Mouse (Mus musculus) limb, embryonic 12.5 days (tissue): ENCODE measurements around the gene Scml4. TPM values are rescaled to one million over a fixed set of nuclear protein-coding genes. Genes with fewer than 3 reads are reported as not detected.

ENCODE experiments used
- ATAC-seq: fragments of 200-750 bp; cut with Nextera tagmentation; 2 replicates; pipeline ENCODE4 v1.8.0; 2017; ENCODE audit warnings: low read depth, moderate TSS enrichment; ENCODE audit not compliant: insufficient number of reproducible peaks, insufficient read depth, low FRiP score, low TSS enrichment
- H3K27ac ChIP-seq: fragments of 300-500 bp; sonication (generic); 2 replicates; pipeline ENCODE4 v1.5.1; 2016; ENCODE audit warnings: mild to moderate bottlenecking, moderate library complexity
- H3K27me3 ChIP-seq: fragments of 300-500 bp; sonication (generic); 2 replicates; pipeline ENCODE4 v1.6.1; 2016; ENCODE audit warnings: mild to moderate bottlenecking, moderate library complexity
- H3K36me3 ChIP-seq: fragments of 300-500 bp; sonication (generic); 2 replicates; pipeline ENCODE4 v1.6.1; 2016; ENCODE audit warnings: mild to moderate bottlenecking, moderate library complexity
- H3K4me1 ChIP-seq: fragments of 300-500 bp; sonication (generic); replicated peaks from 2 replicates; pipeline ENCODE4 v1.6.1; 2016
- H3K4me2 ChIP-seq: fragments of 300-500 bp; sonication (generic); 2 replicates; pipeline ENCODE4 v1.6.1; 2016; ENCODE audit warnings: mild to moderate bottlenecking, moderate library complexity
- H3K4me3 ChIP-seq: fragments of 300-500 bp; sonication (generic); replicated peaks from 2 replicates; pipeline ENCODE4 v1.5.1; 2016; ENCODE audit warnings: mild to moderate bottlenecking
- H3K9ac ChIP-seq: fragments of 300-500 bp; sonication (generic); replicated peaks from 2 replicates; pipeline ENCODE4 v1.6.1; 2016; ENCODE audit warnings: mild to moderate bottlenecking, moderate library complexity
- H3K9me3 ChIP-seq: fragments of 300-500 bp; sonication (generic); 2 replicates; pipeline ENCODE4 v1.6.1; 2016; ENCODE audit warnings: mild to moderate bottlenecking, moderate library complexity
- WGBS: fragments of 180-500 bp; shearing (Covaris S2); methylation state at CpG from one replicate; pipeline ENCODE4 v1.1.7; 2016; 5-methylcytosine and 5-hydroxymethylcytosine counted together
- polyA plus RNA-seq: library from polyadenylated mRNA; unstranded; fragments of >200 nt; fragmentation: Nextera tagmentation; extraction: Ambion mirVana; gene quantifications from 2 replicates; pipeline ENCODE4 v1.2.1, GENCODE M21; 2016

Scml4 gene
- polyA plus RNA-seq, 1 experiment from 2014 or later: 0.89 TPM

GRCm38 (mm10) chr10:42879269-42879681 lies 19.1 kb downstream of the Scml4 start:
- H3K9ac ChIP-seq: no peak overlapping the region
- H3K4me2 ChIP-seq: no peak overlapping the region
- H3K36me3 ChIP-seq: no peaks in the 10 kb centered on the region
- no peaks in the 10 kb centered on the region for H3K27me3 ChIP-seq
- no peak overlapping the region for H3K4me3 ChIP-seq
- peaks cover 5% of the 10 kb centered on the region; the same call in 1 of the 2 replicates for H3K4me1 ChIP-seq
- no peak overlapping the region for H3K27ac ChIP-seq
- H3K9me3 ChIP-seq: no peaks in the 10 kb centered on the region
- WGBS: 75% methylated on average over 5 of the region's 5 CpGs
- ATAC-seq: no peak

- Histone ChIP-seq H3K9me3 (no peaks in the 10 kb centered on the region), H3K27ac (no peak overlapping the region), H3K27me3 (no peaks in the 10 kb centered on the region), H3K9ac (no peak overlapping the region), H3K4me1 (peaks cover 5% of the 10 kb centered on the region; the same call in 1 of the 2 replicates), H3K4me3 (no peak overlapping the region), H3K36me3 (no peaks in the 10 kb centered on the region), H3K4me2 (no peak overlapping the region)
- WGBS: 84% methylated on average over 5 of the region's 5 CpGs
- ATAC-seq: no peak
Observed at GRCm38 (mm10) chr10:42879682-42880081, 19.5 kb downstream of the Scml4 start.

DNA sequence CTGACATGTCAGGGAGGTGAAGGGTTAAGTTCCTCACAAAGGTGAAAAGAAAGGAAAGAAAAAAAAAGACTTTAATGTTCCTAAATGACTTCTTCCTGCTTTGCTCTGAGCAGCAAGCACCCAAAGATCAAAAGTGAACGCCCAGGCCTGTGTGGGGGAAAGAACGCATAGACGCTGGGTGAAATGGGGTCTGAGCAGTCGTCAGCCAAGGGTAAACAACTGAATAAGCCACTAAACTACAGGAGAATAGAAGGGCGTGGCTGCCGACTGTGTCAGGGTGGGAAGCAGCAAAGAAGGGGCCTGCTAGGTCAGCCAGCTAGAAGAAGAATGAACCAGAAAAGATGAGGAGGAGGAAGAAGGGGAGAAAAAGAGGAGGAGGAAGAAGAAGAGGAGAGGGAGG lies 26.9 kb downstream of the Scml4 start:
- Histone ChIP-seq H3K27ac (no peak overlapping the region), H3K36me3 (no peaks in the 10 kb centered on the region), H3K4me1 (no peaks in the 10 kb centered on the region; the same call in 1 of the 2 replicates), H3K9ac (no peak overlapping the region), H3K4me3 (no peak overlapping the region), H3K9me3 (no peaks in the 10 kb centered on the region), H3K27me3 (no peaks in the 10 kb centered on the region), H3K4me2 (no peak overlapping the region)
- ATAC-seq: no peak
- WGBS: 7% methylated on average over 6 of the region's 6 CpGs

DNA sequence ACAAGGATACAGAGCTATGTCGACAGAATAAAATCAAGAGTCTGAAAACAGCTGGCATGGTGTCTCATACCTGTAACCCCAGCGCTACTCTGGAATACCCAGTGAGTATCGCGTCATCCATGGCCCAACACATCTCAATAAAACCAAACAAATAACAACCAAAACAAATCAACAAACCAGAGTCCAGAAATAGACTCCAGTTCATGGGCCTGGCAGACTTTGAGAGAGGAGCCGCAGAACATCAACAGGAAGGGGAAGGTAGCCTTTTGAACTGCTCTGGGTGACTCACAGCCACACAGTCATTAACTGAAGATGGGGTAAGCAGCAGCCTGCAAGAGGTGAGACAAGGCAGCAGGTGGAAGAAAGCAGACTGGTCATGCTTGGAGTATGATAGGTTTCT lies 28.1 kb downstream of the Scml4 start:
- WGBS: 81% methylated on average over 5 of the region's 5 CpGs
- no peak overlapping the region for H3K9ac ChIP-seq
- H3K27me3 ChIP-seq: no peaks in the 10 kb centered on the region
- H3K4me1 ChIP-seq: no peaks in the 10 kb centered on the region; the same call in 1 of the 2 replicates
- no peaks in the 10 kb centered on the region for H3K9me3 ChIP-seq
- no peak overlapping the region for H3K27ac ChIP-seq
- no peak overlapping the region for H3K4me3 ChIP-seq
- no peak overlapping the region for H3K4me2 ChIP-seq
- no peak for ATAC-seq
- H3K36me3 ChIP-seq: no peaks in the 10 kb centered on the region

DNA sequence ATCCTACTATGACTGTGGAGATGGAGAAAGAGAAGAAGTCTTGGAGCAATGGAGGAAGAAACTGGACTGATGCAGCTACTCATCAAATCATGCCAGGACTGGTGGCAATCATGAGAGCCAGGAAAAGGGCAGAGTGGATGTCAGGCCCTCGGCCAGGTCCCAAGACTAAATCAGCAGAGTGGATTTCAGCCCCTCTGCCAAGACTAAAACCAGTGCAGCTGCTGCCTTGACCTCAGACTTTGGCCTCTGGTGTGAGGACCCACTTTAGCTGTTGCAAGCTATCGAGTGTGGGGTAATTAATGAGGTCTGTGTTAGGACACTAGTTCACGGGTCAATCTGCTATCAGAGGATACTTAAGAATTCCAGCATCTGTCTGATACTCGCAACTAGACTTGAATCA lies 30.2 kb downstream of the Scml4 start:
- H3K9ac ChIP-seq: no peak overlapping the region
- H3K36me3 ChIP-seq: no peaks in the 10 kb centered on the region
- H3K27ac ChIP-seq: no peak overlapping the region
- H3K4me2 ChIP-seq: no peak overlapping the region
- H3K27me3 ChIP-seq: no peaks in the 10 kb centered on the region
- H3K4me3 ChIP-seq: no peak overlapping the region
- WGBS: 62% methylated on average over 4 of the region's 4 CpGs
- no peak for ATAC-seq
- no peaks in the 10 kb centered on the region for H3K9me3 ChIP-seq
- no peaks in the 10 kb centered on the region; the same call in 1 of the 2 replicates for H3K4me1 ChIP-seq

DNA sequence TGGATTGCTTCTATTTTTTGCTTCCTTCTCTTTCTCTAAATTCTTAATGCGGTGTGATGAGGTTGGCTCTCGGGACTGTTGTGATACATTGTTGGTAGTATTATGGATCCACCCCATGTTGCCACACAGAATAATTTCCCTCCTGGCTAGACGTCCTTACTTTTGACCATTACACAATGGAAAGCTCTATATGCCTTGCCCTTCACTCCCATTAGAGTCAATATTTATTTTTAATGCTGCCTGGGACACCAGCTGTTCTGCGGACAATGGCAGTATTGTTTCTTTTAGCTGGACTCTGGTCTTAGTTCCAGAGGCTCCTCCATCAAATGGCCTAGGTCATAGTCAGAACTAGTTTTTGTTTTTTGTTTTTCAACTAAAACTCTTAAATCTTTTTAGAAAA lies 32.1 kb downstream of the Scml4 start:
- no peak overlapping the region for H3K4me2 ChIP-seq
- no peak overlapping the region for H3K27ac ChIP-seq
- no peak overlapping the region for H3K9ac ChIP-seq
- no peak for ATAC-seq
- no peak overlapping the region for H3K4me3 ChIP-seq
- no peaks in the 10 kb centered on the region for H3K36me3 ChIP-seq
- no peaks in the 10 kb centered on the region for H3K27me3 ChIP-seq
- WGBS: 86% methylated on average over 4 of the region's 4 CpGs
- H3K4me1 ChIP-seq: no peaks in the 10 kb centered on the region; the same call in 1 of the 2 replicates
- H3K9me3 ChIP-seq: no peaks in the 10 kb centered on the region

- Histone ChIP-seq H3K9me3 (no peaks in the 10 kb centered on the region), H3K4me3 (no peak overlapping the region), H3K27ac (no peak overlapping the region), H3K9ac (no peak overlapping the region), H3K36me3 (no peaks in the 10 kb centered on the region), H3K4me1 (0 out of 2 replicates have a peak, but pooled peaks cover 3% of the 10 kb centered on the region), H3K27me3 (no peaks in the 10 kb centered on the region), H3K4me2 (no peak overlapping the region)
- ATAC-seq: no peak
- whole genome bisulfite sequencing: 64% methylated on average over 4 of the region's 4 CpGs
Observed at GRCm38 (mm10) chr10:42892987-42893386, 32.8 kb downstream of the Scml4 start.

- Histone ChIP-seq H3K4me3 (no peak overlapping the region), H3K4me2 (no peak overlapping the region), H3K9ac (no peak overlapping the region), H3K27ac (no peak overlapping the region), H3K9me3 (no peaks in the 10 kb centered on the region), H3K36me3 (no peaks in the 10 kb centered on the region), H3K27me3 (no peaks in the 10 kb centered on the region), H3K4me1 (0 out of 2 replicates have a peak, but pooled peaks cover 4% of the 10 kb centered on the region)
- WGBS: 76% methylated on average over 8 of the region's 8 CpGs
- no peak for ATAC-seq
Observed at GRCm38 (mm10) chr10:42893857-42894256, 33.7 kb downstream of the Scml4 start.

GRCm38 (mm10) chr10:42894263-42894662 lies 34.1 kb downstream of the Scml4 start:
- no peak for ATAC-seq
- H3K9ac ChIP-seq: no peak overlapping the region
- H3K27me3 ChIP-seq: no peaks in the 10 kb centered on the region
- 79% methylated on average over 3 of the region's 3 CpGs for WGBS
- 0 out of 2 replicates have a peak, but pooled peaks cover 4% of the 10 kb centered on the region for H3K4me1 ChIP-seq
- no peaks in the 10 kb centered on the region for H3K9me3 ChIP-seq
- no peaks in the 10 kb centered on the region for H3K36me3 ChIP-seq
- H3K4me3 ChIP-seq: no peak overlapping the region
- no peak overlapping the region for H3K4me2 ChIP-seq
- no peak overlapping the region for H3K27ac ChIP-seq

- 83% methylated on average over 7 of the region's 7 CpGs for WGBS
- no peak; the same call in 1 of the 2 replicates for ATAC-seq
- H3K36me3 ChIP-seq: no peaks in the 10 kb centered on the region
Observed at GRCm38 (mm10) chr10:42894696-42895095, 34.5 kb downstream of the Scml4 start.

DNA sequence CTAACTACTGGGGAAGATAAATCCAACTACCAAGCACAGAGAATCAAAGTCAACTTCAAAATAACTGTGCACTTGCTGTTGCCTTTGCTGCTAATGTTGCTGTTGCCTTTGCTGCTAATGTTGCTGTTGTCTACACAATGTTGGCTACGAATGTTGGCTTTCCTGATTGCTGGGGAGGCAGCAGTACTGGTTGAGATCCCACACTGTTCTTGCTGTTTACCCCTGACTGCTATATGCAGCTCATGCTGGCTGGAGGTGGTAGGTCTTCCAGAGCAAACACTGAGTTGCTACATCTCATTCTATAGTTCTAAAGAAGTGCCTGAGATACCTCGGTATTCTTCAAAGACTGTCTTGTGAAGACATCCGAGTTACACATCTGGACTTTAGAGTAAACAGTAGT lies 36.5 kb downstream of the Scml4 start:
- H3K27me3 ChIP-seq: no peaks in the 10 kb centered on the region
- 0 out of 2 replicates have a peak, but pooled peaks cover 4% of the 10 kb centered on the region for H3K4me1 ChIP-seq
- no peak overlapping the region for H3K4me2 ChIP-seq
- 84% methylated on average over 3 of the region's 3 CpGs for WGBS
- ATAC-seq: no peak
- no peak overlapping the region for H3K9ac ChIP-seq
- no peak overlapping the region for H3K4me3 ChIP-seq
- no peaks in the 10 kb centered on the region for H3K9me3 ChIP-seq
- H3K27ac ChIP-seq: no peak overlapping the region
- H3K36me3 ChIP-seq: no peaks in the 10 kb centered on the region

More at GRCm38 (mm10) chr10:42894696-42895095, 34.5 kb downstream of the Scml4 start:
- H3K27ac ChIP-seq: no peak overlapping the region
- 0 out of 2 replicates have a peak, but pooled peaks cover 4% of the 10 kb centered on the region for H3K4me1 ChIP-seq
- H3K4me2 ChIP-seq: no peak overlapping the region
- no peaks in the 10 kb centered on the region for H3K27me3 ChIP-seq
- H3K9me3 ChIP-seq: no peaks in the 10 kb centered on the region
- H3K4me3 ChIP-seq: no peak overlapping the region
- H3K9ac ChIP-seq: no peak overlapping the region

DNA sequence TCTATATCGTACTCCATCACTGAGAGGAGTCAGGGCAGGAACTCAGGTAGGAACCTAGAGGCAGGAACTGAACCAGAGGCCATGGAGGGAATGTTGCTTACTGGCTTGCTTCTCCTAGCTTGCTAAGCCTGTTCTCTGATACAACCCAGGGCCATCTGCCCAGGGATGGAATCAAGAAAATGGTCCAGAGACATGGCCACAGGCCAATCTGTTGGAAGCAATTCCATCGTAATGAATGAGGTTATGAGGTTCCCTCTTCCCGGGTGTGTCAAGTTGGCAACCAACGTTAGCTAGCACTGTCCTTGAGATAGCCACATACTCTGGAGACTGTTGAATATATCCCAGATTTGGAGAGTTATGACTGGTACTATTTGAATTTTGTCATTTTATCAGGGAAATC lies 37.0 kb downstream of the Scml4 start:
- no peak for ATAC-seq
- no peak overlapping the region for H3K4me3 ChIP-seq
- no peak overlapping the region for H3K9ac ChIP-seq
- no peaks in the 10 kb centered on the region for H3K27me3 ChIP-seq
- WGBS: 90% methylated on average over 4 of the region's 4 CpGs
- H3K36me3 ChIP-seq: no peaks in the 10 kb centered on the region
- H3K4me2 ChIP-seq: no peak overlapping the region
- H3K9me3 ChIP-seq: no peaks in the 10 kb centered on the region
- H3K4me1 ChIP-seq: 0 out of 2 replicates have a peak, but pooled peaks cover 4% of the 10 kb centered on the region
- no peak overlapping the region for H3K27ac ChIP-seq
